Mouse (Mus musculus) spleen, postnatal 36 days (tissue): ENCODE measurements around the gene Gch1.

ENCODE experiments used
- DNase-seq, 2 experiments: peaks; one replicate each; pipeline ENCODE4 v3.0.0; 2022; ENCODE audit warnings: low spot score in 2 of 2, mixed read lengths in 1 of 2

Gch1 gene

GRCm38 (mm10) chr14:47188848-47189634, at the start of gene Gch1:
Gene Gch1, minus strand, starts transcription at chr14:47189413.
- DNase-seq = peak; percentile 87 to 89

- DNase-seq = no peak
These were observed 48.1 kb upstream of the Gch1 start for GRCm38 (mm10) chr14:47237286-47237685.

DNA sequence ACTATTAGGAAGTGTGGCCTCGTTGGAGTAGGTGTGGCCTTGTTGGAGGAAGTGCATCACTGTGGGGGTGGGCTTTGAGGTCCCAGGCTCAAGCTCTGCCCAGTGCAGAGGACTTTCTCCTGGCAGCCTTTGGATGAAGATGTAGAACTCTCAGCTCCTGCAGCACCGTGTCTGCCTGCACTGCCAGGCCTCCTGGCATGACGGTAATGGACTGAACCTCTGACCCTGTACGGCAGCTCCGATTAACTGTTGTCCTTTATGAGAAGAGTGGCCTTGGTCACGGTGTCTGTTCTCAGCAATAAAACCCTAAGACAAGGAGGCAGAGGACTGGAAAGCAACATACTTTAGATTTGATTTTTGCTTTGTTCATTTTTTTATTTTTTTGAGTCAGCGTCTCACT, 47.3 kb upstream of the Gch1 start:
- no peak for DNase-seq

DNA sequence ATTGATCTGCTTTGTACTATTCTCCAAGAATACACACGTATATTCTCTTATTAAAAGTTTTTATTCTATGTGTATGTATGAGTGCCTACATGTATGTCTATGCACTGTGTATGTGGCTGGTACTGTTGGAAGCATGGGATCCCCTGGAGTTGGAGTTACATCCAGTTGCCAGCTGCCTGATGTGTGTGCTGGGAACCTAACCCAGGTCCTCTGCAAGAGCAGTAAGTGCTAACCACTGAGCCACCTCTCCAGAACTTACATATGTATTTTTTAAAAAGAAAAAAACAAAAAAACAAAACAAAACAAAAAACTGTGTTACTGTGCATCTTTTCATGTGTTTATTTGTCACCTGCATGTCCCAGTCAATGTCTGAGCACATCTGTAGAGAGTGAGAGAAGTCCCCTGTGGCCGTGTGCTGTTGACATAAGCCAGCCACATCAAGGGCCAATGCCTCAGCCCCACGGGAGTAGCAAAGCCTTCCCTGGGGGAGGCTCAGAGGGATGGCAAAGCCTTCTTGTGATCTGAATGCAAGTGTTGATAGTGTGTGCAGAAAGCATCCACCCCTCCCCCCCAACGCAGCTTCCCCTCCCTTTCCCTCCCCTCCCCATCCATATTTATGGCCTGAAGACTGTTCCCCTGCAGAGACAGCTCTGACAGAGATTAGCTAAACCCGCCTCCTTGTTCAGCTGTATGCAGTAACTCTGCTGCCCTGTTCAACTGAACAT, 45.5 kb upstream of the Gch1 start:
- DNase-seq = no peak

DNA sequence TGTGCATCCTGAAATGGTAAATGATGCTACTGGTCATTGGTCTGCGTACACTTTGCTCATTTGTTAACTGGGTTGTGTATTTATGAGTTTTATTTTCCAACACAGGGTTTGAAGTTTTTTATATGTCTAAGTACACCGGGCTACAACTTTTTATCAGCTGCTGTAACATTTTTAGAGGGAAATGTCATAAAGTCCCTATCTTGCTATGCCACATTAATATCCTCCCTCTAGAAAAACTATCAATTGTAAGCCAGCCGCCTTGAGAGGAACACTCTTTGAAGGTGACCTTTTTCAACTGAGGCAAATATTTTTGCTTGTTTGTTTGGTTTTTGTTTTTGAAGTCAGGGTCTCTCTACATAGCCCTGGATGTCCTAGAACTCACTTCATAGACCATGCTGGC, 44.8 kb upstream of the Gch1 start:
- peak in 1 of 2 experiments; percentile 43 for DNase-seq

- DNase-seq = peak; percentile 18 to 44
These were observed 44.4 kb upstream of the Gch1 start for GRCm38 (mm10) chr14:47233602-47234001.

GRCm38 (mm10) chr14:47229796-47230376, 40.7 kb upstream of the Gch1 start:
- DNase-seq = no peak

DNA sequence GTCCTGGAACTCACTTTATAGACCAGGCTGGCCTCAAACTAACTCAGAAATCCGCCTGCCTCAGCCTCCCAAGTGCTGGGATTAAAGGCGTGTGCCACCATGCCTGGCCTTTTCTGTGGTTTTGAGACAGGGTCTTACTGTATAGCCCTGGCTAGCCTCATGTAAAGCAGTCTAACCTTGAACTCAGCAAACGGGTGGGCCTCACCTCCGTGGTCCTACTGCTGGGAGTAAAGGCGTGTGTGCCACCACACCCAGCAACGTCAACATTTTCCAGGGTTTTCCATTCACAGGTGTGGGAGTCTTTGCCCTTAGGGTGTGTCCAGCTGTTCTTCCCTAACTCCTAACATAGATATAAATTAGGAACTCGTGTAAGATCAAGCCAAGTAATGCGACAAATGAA, 36.7 kb upstream of the Gch1 start:
- no peak for DNase-seq

GRCm38 (mm10) chr14:47224476-47225325, 35.5 kb upstream of the Gch1 start:
- DNase-seq = no peak

DNA sequence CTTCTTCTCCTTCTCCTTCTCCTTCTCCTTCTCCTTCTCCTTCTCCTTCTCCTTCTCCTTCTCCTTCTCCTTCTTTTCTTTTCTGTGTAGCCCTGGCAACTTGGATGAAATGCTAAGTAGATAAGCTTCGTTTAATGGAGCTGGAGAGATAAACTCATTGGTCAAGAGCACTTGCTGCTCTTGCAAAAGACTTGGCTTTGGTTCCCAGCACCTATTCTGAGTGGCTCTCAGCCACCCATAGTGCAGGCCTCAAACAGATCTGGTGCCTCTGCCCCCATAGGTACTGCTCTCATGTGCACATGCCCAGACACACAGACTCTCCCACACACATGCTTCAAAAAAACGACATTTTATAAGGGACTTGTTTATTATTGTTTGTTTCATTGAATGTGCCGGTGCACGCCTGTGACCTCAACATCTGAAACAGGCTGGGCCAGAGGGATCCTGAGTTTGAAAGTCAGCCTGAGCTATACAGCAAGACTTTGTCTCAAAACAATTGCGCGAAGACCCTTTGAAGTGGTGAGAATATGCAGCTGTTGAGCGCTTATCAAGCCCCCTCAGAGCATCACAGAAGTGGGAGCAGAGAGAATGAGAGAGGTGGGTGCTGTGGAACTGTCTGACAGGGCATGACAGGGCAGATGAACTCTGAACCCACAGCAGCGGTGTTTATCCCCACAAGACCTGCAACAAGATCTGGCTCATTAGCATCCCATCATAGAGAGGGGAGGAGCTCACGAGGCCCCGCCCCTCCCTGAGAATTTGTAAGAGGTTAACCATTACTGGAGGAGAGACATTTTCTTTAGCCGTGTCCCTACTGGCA, 33.6 kb upstream of the Gch1 start:
- no peak for DNase-seq

DNA sequence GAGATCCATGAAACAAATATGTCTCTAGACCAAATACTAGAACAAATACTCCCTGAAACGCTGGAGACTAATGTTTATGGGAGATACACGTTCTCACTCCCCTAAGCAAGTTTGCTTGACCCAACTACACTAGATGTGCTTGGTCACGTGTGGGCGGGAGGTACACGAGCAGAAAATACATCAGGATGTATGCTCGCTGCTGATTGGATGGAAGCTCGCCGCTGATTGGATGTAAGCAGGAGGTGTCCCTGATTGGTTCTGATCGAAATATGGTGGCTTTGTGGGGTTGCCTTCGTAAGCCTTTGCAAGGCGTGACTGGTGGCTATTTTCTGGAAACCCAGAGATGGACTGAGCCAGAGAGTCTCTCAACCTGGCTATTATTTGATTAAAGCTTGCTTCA, 32.4 kb upstream of the Gch1 start:
- no peak for DNase-seq

GRCm38 (mm10) chr14:47220231-47221025, 31.2 kb upstream of the Gch1 start:
- DNase-seq = no peak

DNA sequence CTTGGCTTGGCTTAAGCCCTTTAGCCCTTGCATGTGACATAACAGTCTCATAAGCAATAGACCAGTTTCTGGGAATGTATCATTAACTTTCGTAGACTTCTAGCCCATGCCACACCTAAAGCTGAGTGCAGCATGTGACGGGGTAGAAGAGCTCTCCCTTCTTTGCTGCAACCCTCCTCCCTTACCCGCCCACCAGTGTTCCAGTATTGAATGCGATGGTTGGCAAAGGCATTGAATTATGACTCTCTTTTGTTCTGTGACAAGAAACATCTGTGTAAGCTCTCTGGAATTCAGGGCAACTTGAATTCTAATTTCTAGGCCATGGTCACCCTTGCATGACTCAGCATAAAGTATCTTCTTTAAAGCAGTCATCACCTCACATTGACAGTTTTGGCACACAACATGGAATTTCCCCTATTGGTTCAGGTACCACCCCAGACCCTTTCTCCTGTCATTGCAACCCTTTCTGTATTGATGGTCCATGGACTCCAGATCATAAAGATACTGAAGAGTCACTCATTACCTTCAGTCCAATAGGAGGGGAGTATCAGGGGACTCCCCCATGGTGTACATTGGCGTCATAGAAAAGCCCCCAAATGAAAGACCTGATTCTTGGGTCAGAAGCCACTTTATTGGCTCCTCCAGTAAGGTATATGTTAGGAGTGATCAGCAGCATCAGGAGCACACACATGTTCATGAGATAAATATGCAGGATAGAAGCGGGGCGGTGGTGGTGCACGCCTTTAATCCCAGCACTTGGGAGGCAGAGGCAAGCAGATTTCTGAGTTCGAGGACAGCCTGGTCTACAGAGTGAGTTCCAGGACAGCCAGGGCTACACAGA, 29.8 kb upstream of the Gch1 start:
- DNase-seq = no peak

DNA sequence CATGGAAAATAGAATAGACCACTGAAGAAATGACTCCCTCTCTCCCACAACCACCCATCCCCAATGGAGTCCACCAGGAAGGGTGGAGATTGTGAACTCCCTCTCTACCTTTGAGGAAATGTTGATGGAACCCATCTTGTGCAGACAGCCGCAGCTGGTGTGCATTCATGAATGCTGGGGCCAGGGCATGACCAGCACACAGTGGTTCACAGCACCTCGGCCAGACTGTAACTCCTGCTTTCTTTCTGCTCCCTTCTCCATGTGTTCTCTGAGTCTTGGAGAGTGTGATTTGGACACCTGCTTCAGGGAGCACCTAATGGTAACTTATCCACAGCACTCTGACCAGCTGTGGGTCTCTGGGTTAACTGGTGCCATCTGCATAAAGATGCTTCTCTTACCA, 27.3 kb upstream of the Gch1 start:
- no peak for DNase-seq

- no peak for DNase-seq
These were observed 25.2 kb upstream of the Gch1 start for GRCm38 (mm10) chr14:47214367-47214766.

DNA sequence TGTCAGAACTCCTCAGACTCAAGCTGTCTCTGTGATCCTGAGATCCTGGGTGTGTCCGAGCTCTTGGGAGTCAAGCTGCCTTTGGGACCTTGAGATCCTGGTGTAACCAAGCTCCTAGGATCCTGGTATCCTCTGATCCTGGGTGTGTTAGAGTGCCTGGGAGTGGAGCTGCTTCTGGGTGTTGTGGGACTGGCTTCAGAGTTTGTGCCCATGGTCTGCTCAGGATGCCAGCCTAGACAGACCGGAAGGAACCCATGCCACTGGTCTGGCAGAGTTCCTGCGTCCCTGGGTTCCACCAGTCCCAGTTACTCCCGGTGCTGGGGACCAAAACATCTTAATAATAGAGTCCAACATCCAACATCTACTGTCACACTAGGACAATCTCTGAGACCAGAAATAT, 24.1 kb upstream of the Gch1 start:
- DNase-seq = no peak

DNA sequence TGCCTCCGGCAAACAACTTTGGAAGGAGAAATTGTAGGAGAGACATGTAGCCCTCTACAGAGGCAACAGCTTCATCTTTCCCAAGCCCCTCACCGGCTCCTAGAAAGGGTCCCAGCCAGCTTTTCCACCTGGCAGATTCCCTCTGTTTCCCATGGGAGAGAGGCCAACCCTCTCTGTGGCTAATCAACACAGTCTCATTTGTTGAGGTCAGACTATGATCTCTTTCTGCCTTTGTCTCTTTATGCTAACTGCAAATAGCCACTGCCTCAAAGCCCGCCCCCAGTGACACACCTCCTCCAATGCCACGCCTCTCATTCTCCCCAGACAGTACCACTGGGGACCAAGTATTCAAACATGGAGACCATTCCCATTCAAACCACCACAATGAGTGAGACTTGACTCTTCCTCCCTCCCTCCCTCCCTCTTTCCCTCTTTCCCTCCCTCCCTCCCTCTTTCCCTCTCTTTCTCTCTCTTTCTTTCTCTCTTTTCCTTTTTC, 20.5 kb upstream of the Gch1 start:
- DNase-seq = no peak

- DNase-seq = no peak
These were observed 19.6 kb upstream of the Gch1 start for GRCm38 (mm10) chr14:47208564-47209493.
